Mouse (Mus musculus) testis, adult 2 months (tissue): Measurements from ENCODE around the gene Hes3. TPM values are rescaled to one million over a fixed set of nuclear protein-coding genes. Genes with fewer than 3 reads are reported as not detected.

Experiments
- H3K27ac ChIP-seq: fragments of 200-500 bp; 2 replicates; pipeline ENCODE4 v1.5.1; 2012; ENCODE audit warnings: low read depth, low read length; ENCODE audit not compliant: control insufficient read depth, insufficient read depth
- H3K27me3 ChIP-seq: fragments of 200-500 bp; 2 replicates; pipeline ENCODE4 v1.6.1; 2012; ENCODE audit warnings: mild to moderate bottlenecking, low read length, moderate library complexity; ENCODE audit not compliant: control insufficient read depth, insufficient read depth
- H3K36me3 ChIP-seq: fragments of 200-500 bp; 2 replicates; pipeline ENCODE4 v1.6.1; 2012; ENCODE audit warnings: mild to moderate bottlenecking, low read length; ENCODE audit not compliant: control insufficient read depth, insufficient read depth
- H3K4me1 ChIP-seq: fragments of 200-500 bp; 2 replicates; pipeline ENCODE4 v1.6.1; 2012; ENCODE audit warnings: low read length; ENCODE audit not compliant: control insufficient read depth, insufficient read depth
- H3K4me3 ChIP-seq: fragments of 200-500 bp; 2 replicates; pipeline ENCODE4 v1.5.1; 2012; ENCODE audit warnings: low read depth, mild to moderate bottlenecking, low read length, moderate library complexity, mixed read lengths; ENCODE audit not compliant: control insufficient read depth
- CTCF ChIP-seq: fragments of 200-500 bp; IDR thresholded peaks from 2 replicates; pipeline ENCODE4 v1.5.1; 2012; ENCODE audit warnings: low read depth, mild to moderate bottlenecking, inconsistent platforms, low read length, moderate library complexity; ENCODE audit not compliant: control insufficient read depth, insufficient read depth, insufficient replicate concordance
- POLR2A ChIP-seq: fragments of 200-500 bp; IDR thresholded peaks from 2 replicates; pipeline ENCODE4 v1.6.1; 2012; ENCODE audit warnings: low read depth, mild to moderate bottlenecking, inconsistent platforms, low read length, moderate library complexity; ENCODE audit not compliant: control insufficient read depth
- polyA plus RNA-seq: library from polyadenylated mRNA; depleted of rRNA; stranded (reverse); fragments of >200 nt; gene quantifications from 2 replicates; pipeline ENCODE4 v1.2.3, GENCODE M21; 2012

The Hes3 gene
- polyA plus RNA-seq, 1 experiment = 1.5 TPM

- H3K36me3 ChIP-seq = no peaks in the 10 kb centered on the region
- no peak overlapping the region; the same call in 1 of the 2 replicates for H3K4me3 ChIP-seq
- 0 out of 2 replicates have a peak, but pooled peaks have one; percentile 14 for TF ChIP-seq POLR2A
- TF ChIP-seq CTCF = no peak
- H3K4me1 ChIP-seq = peaks cover 8% of the 10 kb centered on the region
- H3K27me3 ChIP-seq = no peaks in the 10 kb centered on the region
- H3K27ac ChIP-seq = no peak overlapping the region
Measured at GRCm38 (mm10) chr4:152272006-152272405, 19.5 kb downstream of the Hes3 start.

- H3K4me1 ChIP-seq = peaks cover 8% of the 10 kb centered on the region
Measured at GRCm38 (mm10) chr4:152271334-152271733, 20.1 kb downstream of the Hes3 start.

GRCm38 (mm10) chr4:152270599-152270998 lies 20.9 kb downstream of the Hes3 start:
- no peaks in the 10 kb centered on the region for H3K27me3 ChIP-seq
- H3K4me3 ChIP-seq = peak overlapping the region; percentile 7; the same call in 1 of the 2 replicates
- TF ChIP-seq CTCF (no peak), POLR2A (no peak)
- no peaks in the 10 kb centered on the region for H3K36me3 ChIP-seq
- H3K4me1 ChIP-seq = peaks cover 8% of the 10 kb centered on the region
- 0 out of 2 replicates have a peak overlapping the region, but pooled peaks have one; percentile 22 for H3K27ac ChIP-seq

More at GRCm38 (mm10) chr4:152271334-152271733, 20.1 kb downstream of the Hes3 start:
- Histone ChIP-seq H3K27ac (no peak overlapping the region), H3K4me3 (no peak overlapping the region; the same call in 1 of the 2 replicates), H3K36me3 (no peaks in the 10 kb centered on the region), H3K27me3 (no peaks in the 10 kb centered on the region)
- no peak for TF ChIP-seq POLR2A
- no peak for TF ChIP-seq CTCF

- no peaks in the 10 kb centered on the region for H3K27me3 ChIP-seq
- no peak overlapping the region for H3K27ac ChIP-seq
- no peaks in the 10 kb centered on the region for H3K36me3 ChIP-seq
- no peak overlapping the region; the same call in 1 of the 2 replicates for H3K4me3 ChIP-seq
- no peak for TF ChIP-seq CTCF
- no peak for TF ChIP-seq POLR2A
- peaks cover 7% of the 10 kb centered on the region for H3K4me1 ChIP-seq
Measured at GRCm38 (mm10) chr4:152269967-152270366, 21.5 kb downstream of the Hes3 start.

- no peaks in the 10 kb centered on the region for H3K4me1 ChIP-seq
- no peak overlapping the region for H3K27ac ChIP-seq
Measured at GRCm38 (mm10) chr4:152267748-152268369, 23.6 kb downstream of the Hes3 start.

GRCm38 (mm10) chr4:152266236-152266895 lies 25.1 kb downstream of the Hes3 start:
- TF ChIP-seq CTCF (no peak), POLR2A (no peak)
- no peaks in the 10 kb centered on the region; the same call in none of the 2 replicates for H3K36me3 ChIP-seq
- H3K27me3 ChIP-seq = no peaks in the 10 kb centered on the region
- no peak overlapping the region for H3K4me3 ChIP-seq
- H3K4me1 ChIP-seq = no peaks in the 10 kb centered on the region
- H3K27ac ChIP-seq = no peak overlapping the region

More at GRCm38 (mm10) chr4:152267748-152268369, 23.6 kb downstream of the Hes3 start:
- no peak for TF ChIP-seq POLR2A
- TF ChIP-seq CTCF = no peak
- H3K4me3 ChIP-seq = no peak overlapping the region
- H3K36me3 ChIP-seq = no peaks in the 10 kb centered on the region; the same call in 1 of the 2 replicates
- no peaks in the 10 kb centered on the region for H3K27me3 ChIP-seq

- no peak for TF ChIP-seq CTCF
- no peak for TF ChIP-seq POLR2A
- no peaks in the 10 kb centered on the region for H3K4me1 ChIP-seq
- no peak overlapping the region for H3K4me3 ChIP-seq
- H3K36me3 ChIP-seq = no peaks in the 10 kb centered on the region; the same call in none of the 2 replicates
- no peaks in the 10 kb centered on the region for H3K27me3 ChIP-seq
- H3K27ac ChIP-seq = no peak overlapping the region
Measured at GRCm38 (mm10) chr4:152265791-152266190, 25.7 kb downstream of the Hes3 start.
